Mouse (Mus musculus) cerebellum, adult 8-10 months (tissue): ENCODE results near the gene Cd81.

Experiments
- DNase-seq: peaks from one replicate; pipeline ENCODE4 v3.0.0; 2022

Gene Cd81

GRCm38 (mm10) chr7:143052626-143053007 lies at the start of gene Cd81:
Gene Cd81, plus strand, starts transcription at chr7:143052739.
- peak; percentile 72 for DNase-seq

- DNase-seq, result no peak
Measured at GRCm38 (mm10) chr7:143004727-143005343, 47.7 kb upstream of the Cd81 start, which contains the start of gene Tspan32. Gene Tspan32, plus strand, starts transcription at chr7:143005046.

DNA sequence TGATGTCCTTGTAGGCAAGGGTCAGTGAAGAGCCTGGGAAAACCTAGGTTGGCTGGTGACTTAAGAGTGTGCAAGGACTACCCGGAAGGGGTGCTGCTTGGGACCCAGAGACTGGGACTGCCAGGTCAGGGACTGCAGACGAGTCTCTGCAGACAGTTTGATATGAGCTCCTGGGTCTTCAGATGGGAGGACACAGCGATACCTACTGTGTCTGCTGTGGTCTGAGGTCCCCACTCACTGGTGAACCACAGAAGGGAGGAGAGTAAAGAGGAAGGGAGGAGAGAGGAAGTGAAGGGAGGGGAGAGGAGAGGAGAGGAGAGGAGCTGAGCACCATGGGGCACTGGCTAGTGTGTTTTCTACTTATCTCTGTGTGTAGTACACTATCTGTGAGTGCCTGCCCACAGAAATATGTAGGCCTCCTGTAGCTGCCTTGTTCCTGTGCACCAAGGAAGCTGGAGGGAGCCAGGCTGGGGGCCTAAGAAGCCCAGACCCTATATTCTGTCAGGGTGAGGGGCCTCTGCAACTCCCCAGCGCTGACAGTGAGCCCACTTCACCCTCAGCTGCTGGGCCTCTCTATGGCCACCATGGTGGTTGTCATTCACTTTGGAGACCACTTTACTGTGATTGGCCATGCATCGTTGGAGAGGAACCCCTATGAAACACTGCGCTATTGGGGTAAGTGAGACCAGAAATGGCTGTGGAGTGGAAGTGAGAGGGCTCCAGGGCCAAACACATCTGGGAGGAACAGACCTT lies 47.0 kb upstream of the Cd81 start:
- no peak for DNase-seq

DNA sequence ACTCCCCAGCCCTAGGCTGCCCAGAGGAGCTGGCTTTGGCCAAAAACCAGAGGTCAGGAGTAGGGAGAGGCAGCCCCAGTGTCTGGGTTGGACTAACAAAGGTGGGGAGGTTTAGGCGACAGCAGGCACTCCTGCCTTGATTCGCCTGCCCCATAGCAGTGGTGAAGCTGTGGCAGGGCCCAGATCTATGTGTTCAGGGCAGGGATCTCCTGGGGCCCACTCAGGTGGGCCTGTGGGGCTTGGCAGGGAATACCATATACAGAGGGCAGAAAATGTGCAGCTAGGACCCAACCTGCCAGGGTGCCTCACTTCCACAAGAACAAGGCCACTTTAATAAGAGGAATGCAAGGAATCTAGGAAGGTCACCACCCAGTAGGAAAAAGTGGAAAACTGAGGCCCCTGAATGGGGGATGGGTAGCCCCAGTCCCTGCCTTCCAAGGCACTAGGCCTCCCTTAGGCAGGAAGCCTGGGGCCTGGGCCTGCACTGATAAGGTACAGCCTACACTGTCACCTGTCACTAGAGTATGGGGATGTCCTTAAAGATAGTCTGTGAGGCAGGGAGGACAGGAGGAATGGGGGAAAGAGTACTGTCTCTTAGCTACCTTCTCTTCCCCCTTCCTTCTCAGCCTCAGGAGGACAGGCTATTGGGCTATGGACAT lies 46.3 kb upstream of the Cd81 start:
- no peak for DNase-seq

DNA sequence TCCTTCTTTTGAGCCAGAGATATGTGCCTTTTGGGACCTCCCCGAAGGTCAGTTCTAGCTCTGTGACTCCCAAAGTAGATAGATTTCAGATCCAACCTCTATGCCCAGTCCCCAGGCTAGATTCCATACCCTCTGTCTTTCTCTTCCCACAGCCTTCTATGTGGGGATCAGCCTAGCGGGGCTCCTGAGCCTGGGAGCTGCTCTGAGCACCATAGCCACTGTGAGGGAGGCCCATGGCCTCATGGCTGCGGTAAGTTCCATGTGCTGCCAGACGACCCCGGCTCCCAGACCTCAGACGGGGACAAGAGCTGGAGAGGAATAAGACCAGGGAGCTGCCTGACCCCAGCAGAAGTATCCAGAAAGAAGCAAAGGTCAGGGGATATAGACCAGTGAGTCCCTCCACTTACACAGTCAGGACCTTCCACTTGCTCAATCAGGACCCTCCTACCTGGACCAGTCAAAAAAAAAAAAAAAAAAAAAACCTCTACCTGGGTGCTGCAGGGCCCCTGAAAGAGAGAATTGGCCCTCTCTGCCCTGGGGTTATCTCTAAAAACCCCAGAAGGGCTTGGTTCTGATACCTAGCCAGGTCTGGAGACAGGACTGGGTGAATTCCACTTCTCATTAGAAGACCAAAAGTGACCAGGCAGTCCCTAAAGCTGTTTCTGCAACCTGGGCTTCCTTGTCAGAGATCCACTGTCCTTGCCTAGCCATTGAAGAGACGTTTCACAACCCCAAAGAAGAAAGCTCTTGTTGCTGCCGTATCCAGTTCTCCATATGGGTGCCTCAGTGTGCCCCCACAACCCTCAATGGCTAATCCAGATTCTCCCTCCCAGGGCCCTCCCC lies 45.6 kb upstream of the Cd81 start:
- no peak for DNase-seq

- DNase-seq, result peak; percentile 86
Measured at GRCm38 (mm10) chr7:143007599-143008369, 44.8 kb upstream of the Cd81 start.

DNA sequence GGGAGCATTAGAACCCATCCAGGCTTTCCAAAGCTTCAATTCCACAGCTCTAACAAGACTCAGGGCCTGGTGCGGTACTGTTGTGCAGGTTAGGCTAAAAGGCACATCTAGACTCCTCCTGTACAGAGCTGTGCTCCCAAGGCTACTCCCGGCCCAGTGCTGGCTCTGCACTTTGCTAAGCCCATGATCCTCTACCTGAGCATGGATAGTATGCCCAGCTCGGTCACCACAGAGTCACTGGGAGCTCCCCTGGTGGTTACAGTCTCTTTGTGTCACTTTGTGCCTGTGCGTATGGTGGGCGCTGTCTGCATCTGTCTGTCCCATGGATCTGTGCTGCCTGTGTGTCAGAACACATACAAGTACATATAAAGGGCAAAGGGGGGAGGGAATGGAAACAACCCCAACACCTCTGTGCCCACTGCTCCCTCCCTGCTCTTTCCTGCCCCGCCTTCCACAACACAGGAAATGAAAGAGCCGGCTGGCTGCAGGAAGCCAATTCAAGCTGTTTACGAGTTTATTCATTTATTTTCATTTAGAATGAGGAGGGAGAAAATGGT lies 44.1 kb upstream of the Cd81 start:
- DNase-seq, result no peak

DNA sequence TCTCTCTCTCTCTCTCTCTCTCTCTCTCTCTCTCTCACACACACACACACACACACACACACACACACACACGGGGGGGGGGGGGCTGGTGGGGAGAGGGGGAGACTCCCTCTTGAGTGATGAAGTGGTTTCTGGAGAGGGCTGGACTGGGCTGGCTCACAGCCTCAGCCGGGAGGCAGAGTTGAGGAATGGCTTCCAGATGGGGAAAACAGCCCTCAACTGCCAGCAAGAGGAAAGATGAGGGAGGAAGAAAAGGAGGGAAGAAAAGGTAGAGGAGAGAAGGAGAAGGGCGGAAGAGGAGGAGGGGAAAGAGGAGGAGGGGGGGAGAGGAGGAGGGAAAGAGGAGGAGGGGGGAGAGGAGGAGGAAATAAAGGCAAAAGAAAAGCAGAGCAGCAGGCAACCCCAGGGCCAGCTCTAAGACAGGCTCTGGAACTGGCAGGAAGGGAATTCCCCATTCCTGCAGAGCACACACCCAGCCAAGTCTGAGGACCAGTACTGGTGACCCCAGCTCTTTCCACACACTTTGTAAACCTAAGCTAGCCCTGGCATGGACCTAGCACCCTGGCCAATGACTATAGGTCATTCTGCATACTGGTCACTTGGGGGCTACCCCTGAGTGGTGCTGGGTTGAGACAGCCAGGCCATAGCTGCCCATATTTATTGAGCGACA lies 43.4 kb upstream of the Cd81 start:
- DNase-seq, result no peak

- DNase-seq, result no peak
Measured at GRCm38 (mm10) chr7:143009996-143010395, 42.5 kb upstream of the Cd81 start.

- DNase-seq, result no peak
Measured at GRCm38 (mm10) chr7:143011226-143011625, 41.3 kb upstream of the Cd81 start.

DNA sequence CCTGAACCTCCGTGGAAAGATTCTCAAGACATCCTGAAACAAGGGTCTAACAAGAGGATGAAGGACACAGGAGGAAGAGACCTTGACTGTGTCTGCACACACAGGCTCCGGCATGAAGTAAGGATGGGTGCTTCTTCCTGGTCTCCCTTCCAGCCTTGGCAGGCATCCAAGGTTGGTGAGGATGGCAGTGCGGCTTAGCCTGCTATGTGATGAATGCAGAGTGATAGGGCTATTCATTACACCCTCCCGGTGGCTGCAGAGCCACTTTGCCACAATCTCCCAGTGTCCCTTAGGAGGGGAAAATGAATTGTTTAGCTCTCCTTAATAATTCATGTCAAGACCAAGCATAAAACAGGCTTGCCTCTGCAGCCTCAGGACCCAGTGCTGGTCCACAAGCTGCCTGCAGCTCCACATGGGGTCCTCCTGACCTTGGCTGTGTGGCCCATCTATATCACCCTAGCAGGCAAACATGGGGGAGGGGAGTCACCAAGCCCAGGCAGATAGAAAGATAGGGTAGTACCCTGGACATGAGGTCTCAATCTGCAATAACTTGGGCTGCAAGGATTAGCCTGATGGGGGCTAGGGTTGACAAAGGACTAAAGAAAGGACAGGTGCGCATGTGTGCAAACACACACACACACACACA lies 40.2 kb upstream of the Cd81 start:
- DNase-seq, result no peak

GRCm38 (mm10) chr7:143013420-143014178 lies 38.9 kb upstream of the Cd81 start:
- peak; percentile 60 for DNase-seq

- no peak for DNase-seq
Measured at GRCm38 (mm10) chr7:143014862-143015659, 37.5 kb upstream of the Cd81 start.

GRCm38 (mm10) chr7:143015755-143016423 lies 36.6 kb upstream of the Cd81 start:
- DNase-seq, result peak; percentile 23

DNA sequence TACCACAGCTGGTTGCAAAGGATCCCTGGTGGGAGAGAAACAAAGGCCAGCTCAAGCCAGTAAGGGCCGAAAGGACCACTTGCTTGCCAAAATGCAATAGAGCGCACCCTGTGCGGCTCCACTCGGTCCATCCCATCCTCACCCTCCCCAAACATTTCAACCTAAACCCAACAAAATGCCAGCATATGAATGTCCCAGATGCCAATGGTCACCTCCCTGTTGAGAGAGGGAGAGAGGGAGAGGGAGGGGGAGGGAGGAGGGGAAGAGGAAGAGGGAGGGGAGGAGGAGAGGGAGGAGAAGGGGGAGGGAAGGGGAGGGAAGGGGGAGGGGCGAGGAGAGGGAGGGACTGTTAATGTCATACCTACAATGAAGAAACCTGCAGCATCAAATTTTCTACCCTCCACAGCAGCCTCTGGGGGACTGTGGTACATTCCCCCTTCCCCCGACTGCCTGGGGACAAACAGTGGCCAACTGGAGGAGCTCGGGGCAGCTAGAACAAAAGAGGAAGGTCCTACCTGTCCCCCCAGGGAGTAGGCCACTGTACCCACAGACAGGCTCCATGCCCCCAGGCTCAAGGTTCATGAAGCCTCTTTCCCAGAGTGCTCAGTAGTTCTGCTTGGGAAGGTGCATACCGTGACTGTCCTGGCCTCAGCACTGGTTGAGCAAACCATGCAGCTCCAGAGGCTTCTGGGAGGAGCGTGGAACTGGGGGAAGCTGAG lies 36.0 kb upstream of the Cd81 start:
- DNase-seq, result no peak

GRCm38 (mm10) chr7:143017181-143017580 lies 35.4 kb upstream of the Cd81 start:
- no peak for DNase-seq

DNA sequence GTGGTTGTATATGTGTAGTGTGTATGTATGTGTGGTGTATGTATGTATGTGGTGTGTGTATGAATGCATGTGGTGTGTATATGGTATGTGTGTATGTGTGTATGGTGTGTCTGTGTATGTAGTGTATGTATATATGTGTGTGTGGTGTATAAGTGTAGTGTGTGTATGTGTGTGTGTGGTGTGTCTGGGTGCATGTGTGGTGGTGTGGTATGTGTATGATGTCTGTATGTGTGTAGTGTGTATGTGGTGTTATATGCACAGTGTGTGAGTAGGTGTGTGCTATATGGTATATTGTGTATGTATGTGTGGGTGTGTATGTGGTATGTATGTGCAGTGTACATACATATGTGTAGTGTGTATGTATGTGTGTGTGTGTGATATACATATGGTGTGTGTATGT lies 32.5 kb upstream of the Cd81 start:
- no peak for DNase-seq

DNA sequence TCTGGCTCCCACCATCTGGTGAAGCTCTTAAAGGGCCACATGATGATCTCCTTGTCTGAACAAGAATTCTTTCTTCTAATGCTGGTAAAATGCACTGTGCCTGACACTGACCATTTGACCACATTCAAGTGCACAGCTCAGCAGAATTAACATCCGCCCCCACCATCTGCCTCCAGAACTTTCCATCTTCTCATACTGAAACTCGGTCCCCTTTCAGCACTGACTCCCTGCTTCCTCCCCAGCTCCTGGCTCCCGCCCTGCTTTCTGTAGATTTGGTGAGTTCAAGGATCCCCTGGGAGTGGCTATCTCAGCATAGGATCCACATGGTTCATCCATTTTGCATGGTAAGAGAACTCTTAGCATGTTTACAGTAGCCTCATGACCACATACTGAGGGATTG lies 31.8 kb upstream of the Cd81 start:
- no peak for DNase-seq
